Mouse (Mus musculus) midbrain, embryonic 14.5 days (tissue): ENCODE measurements around the gene Uts2. TPM values are rescaled to one million over a fixed set of nuclear protein-coding genes. Genes with fewer than 3 reads are reported as not detected.

Source experiments
- polyA plus RNA-seq: library from polyadenylated mRNA; unstranded; fragments of >200 nt; fragmentation: Nextera tagmentation; extraction: Ambion mirVana; gene quantifications from 2 replicates; pipeline ENCODE4 v1.2.1, GENCODE M21; 2014

The Uts2 gene
- polyA plus RNA-seq, 1 experiment from 2014 or later: not detected

Other genes starting within 250 kb of the Uts2 start
- gene Errfi1, start 143.2 kb upstream of the Uts2 start, polyA plus RNA-seq: 20.1 and 25.3 TPM in 2 replicates
- gene Park7, start 82.7 kb upstream of the Uts2 start, polyA plus RNA-seq: 367 and 400 TPM in 2 replicates
- 0.13 TPM in 1 of 2 replicates, not detected in the other for gene Tnfrsf9, start 82.5 kb upstream of the Uts2 start, polyA plus RNA-seq
- gene Per3, start 47.6 kb downstream of the Uts2 start, polyA plus RNA-seq: 2.3 and 2.5 TPM in 2 replicates
- 30.4 and 34.9 TPM in 2 replicates for gene Vamp3, start 60.9 kb downstream of the Uts2 start, polyA plus RNA-seq
- 0.50 TPM in 1 of 2 replicates, not detected in the other for gene Gm13090, start 92.5 kb downstream of the Uts2 start, polyA plus RNA-seq